Mouse (Mus musculus): Measurements from ENCODE around the gene Arhgef6.

The Arhgef6 gene

DNA sequence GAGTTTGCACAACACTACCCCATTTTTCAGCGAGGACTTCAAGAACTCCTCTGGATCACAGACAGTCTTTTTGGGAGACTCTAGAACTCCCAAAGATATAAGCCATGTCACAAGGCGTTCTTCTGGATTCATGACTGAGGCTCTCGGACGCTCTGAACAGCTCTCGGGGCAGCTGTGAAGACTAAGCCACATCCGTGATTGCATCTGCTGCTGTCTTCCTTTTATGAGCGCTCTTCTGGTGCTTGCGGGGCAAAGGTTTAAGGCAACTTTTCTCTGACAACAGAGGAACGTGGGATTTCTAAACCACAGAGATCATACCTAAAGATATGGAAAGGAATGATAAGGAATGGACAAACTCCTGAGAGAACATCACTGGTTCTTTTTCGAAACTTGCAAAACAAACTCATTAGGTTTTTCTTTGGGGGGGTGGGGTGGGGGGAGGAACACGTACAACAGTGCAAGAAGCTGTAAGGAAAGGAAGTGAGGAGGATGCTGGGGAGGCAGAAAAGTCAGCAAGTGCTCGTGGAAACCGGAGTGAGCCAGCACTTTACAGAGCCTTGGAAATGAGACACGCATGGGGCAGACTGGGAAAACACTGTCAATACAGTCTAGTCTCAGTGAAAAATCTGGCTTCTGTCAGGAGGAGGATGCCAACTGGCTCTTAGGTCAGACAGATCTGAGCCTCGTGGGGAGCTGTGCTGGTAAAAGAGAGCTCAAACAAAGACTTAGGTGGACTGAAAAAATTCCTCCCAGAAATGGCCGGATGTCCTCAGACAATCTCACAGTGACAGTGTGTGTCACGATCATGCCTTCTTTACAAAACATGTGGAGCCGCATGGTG lies at the start of gene Arhgef6:
Gene Arhgef6 (minus strand): TSS at position 359 of the 841 bp plus-strand sequence.
- DNase-seq = no peak

DNA sequence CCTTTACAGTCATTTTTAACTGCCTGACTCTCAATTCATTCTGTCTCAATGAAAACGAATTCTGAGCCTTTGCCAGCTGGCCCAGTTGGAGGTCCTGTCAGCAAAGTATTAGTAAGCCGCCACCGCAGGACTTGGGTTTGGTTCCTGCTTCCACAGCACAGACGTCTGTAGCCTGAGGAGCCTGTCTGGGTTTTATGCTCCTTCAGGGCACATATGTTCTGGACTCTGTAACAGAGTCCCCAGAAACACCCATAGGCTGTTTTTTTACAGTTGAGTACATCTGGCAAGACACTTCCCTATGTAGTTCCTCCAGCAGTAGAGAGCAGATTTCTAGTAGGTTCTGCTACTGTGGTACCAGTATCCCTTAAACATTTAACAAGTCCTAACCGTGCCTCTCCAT lies 42.4 kb upstream of the Arhgef6 start:
- DNase-seq = no peak

- no peak for DNase-seq
Measured at GRCm38 (mm10) chrX:57378579-57378978, 40.0 kb upstream of the Arhgef6 start.

GRCm38 (mm10) chrX:57377096-57377495 lies 38.6 kb upstream of the Arhgef6 start:
- DNase-seq = no peak

DNA sequence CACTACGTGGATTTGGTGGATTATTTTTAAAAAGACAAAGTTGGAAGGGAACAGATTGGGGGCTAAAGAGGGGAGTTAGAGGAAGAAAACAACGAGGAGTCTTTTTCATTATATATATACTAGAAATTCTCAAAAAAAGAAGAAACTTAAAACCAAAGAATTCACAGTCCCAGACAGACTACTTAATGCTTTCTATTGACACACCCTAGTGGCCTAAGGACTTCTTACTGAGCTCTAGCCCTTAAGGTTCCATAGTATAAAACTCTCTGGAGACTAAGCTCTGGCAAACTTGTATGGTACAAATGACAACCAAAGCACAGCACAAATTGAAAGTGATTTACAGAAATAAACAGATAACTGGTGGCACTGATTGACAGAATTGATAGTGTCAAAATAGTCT lies 35.5 kb upstream of the Arhgef6 start:
- DNase-seq = no peak

DNA sequence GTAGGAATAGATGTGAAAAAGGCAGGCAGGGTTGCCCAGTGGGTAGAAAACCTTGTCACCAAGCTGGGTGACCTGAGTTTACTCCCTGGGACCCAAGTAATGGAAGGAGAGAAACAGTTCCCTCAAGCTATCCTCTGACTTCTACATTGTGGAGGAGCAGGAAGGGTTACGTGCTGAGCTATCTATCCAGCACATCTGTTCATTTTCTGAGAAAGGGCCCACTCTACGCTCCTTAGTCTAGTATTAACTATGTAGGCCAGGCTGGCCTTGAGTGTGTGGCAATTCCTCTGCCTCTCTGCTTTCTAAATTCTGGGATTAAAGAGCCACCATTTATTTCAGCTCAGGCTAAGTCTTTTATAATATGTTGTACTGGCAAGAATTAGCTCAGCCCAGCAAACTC lies 35.0 kb upstream of the Arhgef6 start:
- DNase-seq = no peak

DNA sequence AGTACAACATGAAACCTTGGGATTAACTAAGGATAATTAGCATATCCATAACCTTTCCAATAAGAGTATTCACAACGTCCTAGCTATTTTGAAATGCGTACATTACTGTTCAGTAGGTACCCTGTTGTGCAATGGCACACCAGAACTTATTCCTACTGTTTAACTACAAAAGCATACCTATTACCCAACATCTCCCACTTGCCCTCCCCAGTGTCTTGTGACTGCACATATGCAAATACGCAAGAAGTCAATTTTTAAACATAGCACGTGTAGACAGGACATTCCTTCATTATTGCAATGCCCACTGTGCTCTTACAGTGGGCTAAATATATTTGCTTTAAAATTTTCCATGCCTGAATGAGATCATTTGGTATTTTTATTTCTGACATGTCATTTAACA lies 34.4 kb upstream of the Arhgef6 start:
- DNase-seq = no peak

DNA sequence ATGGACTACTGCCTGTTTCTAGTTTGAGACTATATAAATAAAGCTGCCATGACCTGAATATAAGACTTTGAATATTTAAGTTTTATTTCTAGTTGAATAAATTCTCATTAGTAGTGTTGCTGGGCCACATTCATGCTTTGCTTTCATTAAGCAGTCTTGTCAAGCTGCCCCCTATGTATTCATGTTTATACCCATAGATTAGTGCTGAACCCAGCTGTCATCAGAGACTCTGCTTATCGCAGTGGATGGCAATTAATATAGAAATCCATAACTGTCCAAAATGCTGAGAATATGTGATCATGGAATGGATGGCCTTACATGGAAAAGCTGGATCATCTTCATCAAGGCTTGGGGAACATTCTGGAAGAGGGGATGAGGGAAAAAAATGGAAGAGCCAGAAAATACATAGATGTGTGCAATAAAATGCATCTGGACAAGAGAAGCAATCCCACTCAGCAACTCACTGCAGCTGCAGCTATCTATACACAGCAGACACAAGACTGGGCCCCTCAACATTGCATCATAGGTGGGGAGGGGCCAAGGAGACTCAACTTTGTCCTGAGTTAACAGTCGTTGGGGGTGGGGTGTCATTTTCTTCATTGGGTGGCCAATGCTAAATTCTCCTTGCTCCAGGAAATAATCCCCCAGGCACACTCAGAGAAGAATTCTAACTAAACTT lies 26.5 kb upstream of the Arhgef6 start:
- no peak for DNase-seq

DNA sequence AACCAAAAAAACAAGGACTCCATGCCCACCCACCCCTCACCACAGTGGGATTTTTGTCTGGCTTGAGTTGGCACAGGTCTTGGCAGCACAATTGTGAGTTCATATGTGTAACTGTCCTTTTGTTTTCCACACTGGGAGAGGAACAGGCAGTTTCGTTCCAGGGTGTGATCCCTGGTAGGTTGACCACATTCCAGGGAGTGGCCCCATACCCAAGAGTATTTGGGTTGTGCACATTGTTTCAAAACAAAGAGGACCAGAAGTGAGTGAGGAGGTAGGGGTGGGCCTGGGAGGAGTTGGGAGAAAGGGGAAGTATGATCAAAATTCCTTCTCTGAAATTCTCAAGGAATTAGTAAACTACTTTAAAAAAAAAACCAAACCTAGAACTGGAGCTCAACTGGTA lies 20.8 kb upstream of the Arhgef6 start:
- no peak for DNase-seq

DNA sequence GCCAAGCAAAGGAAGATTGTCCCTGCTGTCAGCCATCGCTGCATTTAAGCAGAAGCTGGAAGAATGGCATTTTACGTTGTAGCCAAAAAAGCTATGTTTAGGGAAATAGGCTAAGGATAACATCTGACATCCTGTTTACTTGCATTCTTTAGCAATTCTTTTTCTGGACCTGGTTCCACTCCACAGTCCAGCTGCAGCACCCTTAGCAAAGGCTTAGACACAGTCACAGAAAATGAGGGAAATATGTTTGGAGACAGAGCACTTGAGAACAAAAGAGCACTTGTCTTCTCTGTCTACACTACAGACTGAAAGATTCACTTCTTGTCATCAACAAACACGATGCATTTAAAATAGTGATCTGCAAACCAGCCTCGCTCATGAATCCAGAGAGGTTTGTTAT lies 691 bp upstream of the Arhgef6 start:
- no peak for DNase-seq

DNA sequence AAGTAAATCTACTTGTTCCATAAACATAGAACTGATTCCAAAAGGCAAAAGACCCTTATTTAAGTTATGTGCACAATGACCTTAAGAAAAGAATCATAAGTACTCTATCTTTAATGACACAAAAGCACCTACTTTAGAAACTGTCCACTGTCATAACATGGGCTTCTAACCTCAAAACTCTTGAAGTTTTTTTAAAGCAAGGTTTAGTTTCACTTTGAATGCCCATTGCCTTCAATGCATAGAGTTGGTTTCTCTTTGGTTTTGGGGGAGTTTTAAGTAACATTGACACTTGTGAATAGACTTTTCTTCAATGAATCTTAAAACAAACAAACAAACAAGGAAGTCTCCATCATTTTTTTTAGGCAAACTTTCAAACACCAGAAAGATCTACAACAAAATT lies 947 bp downstream of the Arhgef6 start:
- no peak for DNase-seq

GRCm38 (mm10) chrX:57336958-57337357 lies 1.6 kb downstream of the Arhgef6 start:
- no peak for DNase-seq

- no peak for DNase-seq
Measured at GRCm38 (mm10) chrX:57335313-57335712, 3.2 kb downstream of the Arhgef6 start.

DNA sequence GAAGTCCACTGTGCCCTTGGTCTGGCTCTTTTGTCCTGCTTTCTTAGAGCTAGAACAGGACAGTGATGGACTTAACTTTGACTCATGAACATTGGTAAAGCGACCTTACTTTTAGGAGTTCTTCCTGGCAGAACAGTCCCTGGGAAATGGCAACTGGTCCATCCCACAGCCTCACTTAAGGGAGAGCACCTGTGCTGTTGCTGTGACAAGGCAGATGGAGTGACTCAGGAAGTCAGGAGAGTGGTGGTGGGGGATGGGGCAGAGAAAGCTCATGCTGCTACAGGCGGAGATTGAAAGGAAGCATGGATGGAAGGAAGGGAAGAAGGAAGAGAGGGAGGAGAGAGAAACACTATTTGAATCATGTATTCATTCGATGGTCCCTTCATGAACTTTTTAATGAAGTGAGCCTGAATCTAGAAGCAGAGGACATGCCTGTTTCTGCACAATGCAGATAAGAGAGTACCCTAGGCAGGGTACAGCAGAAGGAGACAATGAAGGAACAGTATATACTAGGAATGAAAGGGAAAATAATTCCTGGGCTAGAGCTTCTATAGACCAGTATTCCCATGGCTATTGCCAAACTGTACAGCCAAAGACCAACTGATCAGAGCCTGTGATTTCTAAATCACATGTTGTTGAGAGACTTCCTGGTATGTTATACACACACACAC lies 10.7 kb downstream of the Arhgef6 start:
- DNase-seq = no peak

GRCm38 (mm10) chrX:57326487-57327221 lies 11.9 kb downstream of the Arhgef6 start:
- DNase-seq = peak; percentile 18

DNA sequence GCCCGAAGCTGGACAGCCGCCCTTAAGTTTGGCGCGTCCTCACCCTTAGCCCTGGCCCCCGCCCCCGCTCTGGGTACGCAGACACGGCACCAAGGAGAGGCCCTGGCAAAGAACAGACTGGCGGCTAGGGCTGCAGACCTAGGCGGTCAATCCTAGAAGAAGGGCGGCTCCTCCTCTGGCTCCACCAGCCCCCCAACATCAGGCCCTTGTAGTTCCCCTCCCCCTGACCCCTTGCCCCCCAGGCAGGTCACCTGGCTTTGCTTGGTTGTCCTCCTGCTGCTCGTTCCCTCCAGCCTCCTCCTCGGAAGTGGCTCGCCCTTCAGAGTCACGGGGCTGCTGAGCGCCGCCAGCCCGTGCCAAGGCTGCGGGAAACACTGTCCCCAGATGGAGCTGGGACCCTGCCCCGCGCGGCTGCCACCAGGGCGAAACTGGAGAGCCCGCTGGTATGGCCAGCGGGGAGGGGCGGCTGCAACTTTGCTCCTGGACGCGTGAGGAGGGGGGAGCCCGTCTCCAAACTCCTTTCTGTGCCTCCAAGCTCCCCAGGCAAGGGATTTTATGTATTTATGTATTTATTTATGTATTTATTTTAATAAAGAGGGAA lies 12.6 kb downstream of the Arhgef6 start:
- DNase-seq = peak; percentile 20

- DNase-seq = no peak
Measured at GRCm38 (mm10) chrX:57324891-57325290, 13.6 kb downstream of the Arhgef6 start.

GRCm38 (mm10) chrX:57312066-57312465 lies 26.5 kb downstream of the Arhgef6 start:
- DNase-seq = no peak

- DNase-seq = no peak
Measured at GRCm38 (mm10) chrX:57309993-57310392, 28.5 kb downstream of the Arhgef6 start.

DNA sequence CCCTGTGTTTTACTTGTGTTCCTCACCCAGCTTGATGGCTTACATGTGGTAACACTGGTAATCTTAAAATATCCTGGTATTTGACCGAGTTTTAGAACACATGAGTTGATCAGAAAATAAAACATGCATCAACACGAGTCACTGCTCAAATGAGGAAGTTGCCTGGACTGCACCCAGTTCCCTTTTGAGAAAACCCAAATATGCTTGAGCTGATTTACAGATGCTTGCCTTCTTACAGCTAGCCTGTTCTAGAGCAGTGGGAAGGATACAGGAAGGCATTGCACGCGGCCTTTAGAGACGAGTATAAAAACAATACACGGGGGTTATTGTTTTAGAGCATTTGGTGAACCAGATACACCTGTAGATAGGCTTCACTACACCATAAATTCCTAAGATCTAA lies 31.8 kb downstream of the Arhgef6 start:
- DNase-seq = no peak

GRCm38 (mm10) chrX:57304784-57305287 lies 33.7 kb downstream of the Arhgef6 start:
- DNase-seq = no peak

GRCm38 (mm10) chrX:57303188-57303878 lies 35.2 kb downstream of the Arhgef6 start:
- no peak for DNase-seq

All from cerebellum, adult 9-11 months (tissue).